Mouse (Mus musculus) myocyte (in vitro differentiated cells): ENCODE measurements around the gene Fstl5. TPM values are rescaled to one million over a fixed set of nuclear protein-coding genes. Genes with fewer than 3 reads are reported as not detected.

Source experiments
- H3K27me3 ChIP-seq: one replicate; pipeline ENCODE4 v1.6.1; 2011; ENCODE audit not compliant: control insufficient read depth, insufficient read depth, insufficient read length
- H3K36me3 ChIP-seq: one replicate; pipeline ENCODE4 v1.6.1; 2011; ENCODE audit not compliant: control insufficient read depth, insufficient read depth
- H3K4me2 ChIP-seq: one replicate; pipeline ENCODE4 v1.6.1; 2011; ENCODE audit warnings: low read depth, control low read depth
- H3K4me3 ChIP-seq: one replicate; pipeline ENCODE4 v1.5.1; 2011; ENCODE audit warnings: mild to moderate bottlenecking, control low read depth, moderate library complexity
- H3K79me2 ChIP-seq: one replicate; pipeline ENCODE4 v1.6.1; 2011; ENCODE audit not compliant: control insufficient read depth, insufficient read depth
- H3ac ChIP-seq: one replicate; pipeline ENCODE4 v1.6.1; 2011; ENCODE audit not compliant: control insufficient read depth, insufficient read length
- CEBPB ChIP-seq: IDR thresholded peaks from 2 replicates; pipeline ENCODE4 v1.6.1; 2011; ENCODE audit warnings: mild to moderate bottlenecking, moderate library complexity; ENCODE audit not compliant: poor library complexity, insufficient read depth, severe bottlenecking
- E2F4 ChIP-seq: IDR thresholded peaks from one replicate; pipeline ENCODE4 v1.6.1; 2011; ENCODE audit warnings: mild to moderate bottlenecking, control low read depth, moderate library complexity; ENCODE audit not compliant: insufficient read depth
- MAX ChIP-seq: IDR thresholded peaks from one replicate; pipeline ENCODE4 v1.6.1; 2011; ENCODE audit warnings: low read depth, mild to moderate bottlenecking, control low read depth
- MYOD1 ChIP-seq, 3 experiments: IDR thresholded peaks; one replicate each; pipeline ENCODE4 v1.6.1; 2011; ENCODE audit warnings: control low read depth in 2 of 3, low read depth in 2 of 3, mild to moderate bottlenecking in 2 of 3, moderate library complexity in 1 of 3; ENCODE audit not compliant: insufficient read length in 2 of 3, control insufficient read depth in 1 of 3
- MYOG ChIP-seq, 3 experiments: IDR thresholded peaks; one replicate each; pipeline ENCODE4 v1.6.1; 2011; ENCODE audit warnings: control low read depth in 2 of 3, low read depth in 2 of 3, mild to moderate bottlenecking in 2 of 3; ENCODE audit not compliant: insufficient read length in 2 of 3, control insufficient read depth in 1 of 3, insufficient read depth in 1 of 3
- POLR2A ChIP-seq: IDR thresholded peaks from one replicate; pipeline ENCODE4 v1.6.1; 2011; ENCODE audit warnings: low read depth, mild to moderate bottlenecking, control low read depth, moderate library complexity; ENCODE audit not compliant: insufficient read length
- POLR2AphosphoS2 ChIP-seq: IDR thresholded peaks from one replicate; pipeline ENCODE4 v1.6.1; 2011; ENCODE audit warnings: low read depth, control low read depth; ENCODE audit not compliant: insufficient read length
- REST ChIP-seq: IDR thresholded peaks from one replicate; pipeline ENCODE4 v1.6.1; 2011; ENCODE audit warnings: mild to moderate bottlenecking, control low read depth, moderate library complexity; ENCODE audit not compliant: insufficient read depth, insufficient read length
- SRF ChIP-seq: IDR thresholded peaks from one replicate; pipeline ENCODE4 v1.6.1; 2011; ENCODE audit warnings: low read depth; ENCODE audit not compliant: control insufficient read depth, insufficient read length
- TCF12 ChIP-seq: IDR thresholded peaks from one replicate; pipeline ENCODE4 v1.6.1; 2011; ENCODE audit warnings: mild to moderate bottlenecking, control low read depth; ENCODE audit not compliant: poor library complexity, insufficient read depth, severe bottlenecking
- TCF3 ChIP-seq: IDR thresholded peaks from one replicate; pipeline ENCODE4 v1.6.1; 2011; ENCODE audit warnings: low read depth, control low read depth; ENCODE audit not compliant: insufficient read length
- USF1 ChIP-seq: IDR thresholded peaks from one replicate; pipeline ENCODE4 v1.6.1; 2011; ENCODE audit warnings: low read depth, mild to moderate bottlenecking, control low read depth, moderate library complexity
- polyA plus RNA-seq: library from polyadenylated mRNA; unstranded; fragments of >200 nt; fragmentation: generic; extraction: Trizol; gene quantifications from one replicate; pipeline ENCODE4 v1.2.1, GENCODE M21; 2012; ENCODE audit warnings: missing spikeins

Fstl5 gene
- polyA plus RNA-seq, 1 experiment = 0.01 TPM

DNA sequence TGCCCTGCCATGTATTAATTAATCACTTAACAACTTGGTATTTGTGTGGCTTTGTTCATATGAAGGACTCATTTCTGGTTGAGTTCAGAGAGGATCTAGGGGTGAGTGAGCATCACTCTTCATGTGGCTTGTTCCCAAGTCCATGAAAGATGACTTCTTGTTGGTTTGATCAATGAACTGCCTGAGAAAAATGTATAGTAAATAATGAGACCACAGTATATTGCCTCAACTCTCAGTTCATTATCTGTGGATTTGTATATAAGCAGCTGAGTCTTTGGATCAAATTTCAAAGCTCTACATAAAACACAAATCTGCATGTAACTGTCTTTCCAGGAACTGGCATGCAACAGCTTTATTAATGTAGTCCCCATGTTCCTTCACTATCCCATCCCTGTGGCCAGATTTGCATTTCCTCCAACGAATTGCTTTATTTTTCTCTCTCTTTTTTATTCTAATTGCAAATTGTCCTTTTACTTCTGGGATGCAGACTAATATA, 623.1 kb downstream of the Fstl5 start:
- Histone ChIP-seq H3K4me2 (no peak overlapping the region), H3K36me3 (no peaks in the 10 kb centered on the region), H3K4me3 (no peak overlapping the region), H3ac (no peak overlapping the region), H3K79me2 (no peaks in the 10 kb centered on the region), H3K27me3 (no peaks in the 10 kb centered on the region)
- no peak for TF ChIP-seq USF1
- TF ChIP-seq MAX = no peak
- no peak for TF ChIP-seq MYOD1 (IDR thresholded peaks at IDR 0.05; ENCODE audit: control insufficient read depth in 1 of 3, insufficient read length in 2 of 3, low read depth in 2 of 3)
- TF ChIP-seq POLR2A = no peak
- no peak for TF ChIP-seq MYOG (IDR thresholded peaks at IDR 0.05; ENCODE audit: control insufficient read depth in 1 of 3, insufficient read depth in 1 of 3, insufficient read length in 2 of 3, low read depth in 2 of 3)
- TF ChIP-seq CEBPB = no peak
- no peak for TF ChIP-seq TCF12

DNA sequence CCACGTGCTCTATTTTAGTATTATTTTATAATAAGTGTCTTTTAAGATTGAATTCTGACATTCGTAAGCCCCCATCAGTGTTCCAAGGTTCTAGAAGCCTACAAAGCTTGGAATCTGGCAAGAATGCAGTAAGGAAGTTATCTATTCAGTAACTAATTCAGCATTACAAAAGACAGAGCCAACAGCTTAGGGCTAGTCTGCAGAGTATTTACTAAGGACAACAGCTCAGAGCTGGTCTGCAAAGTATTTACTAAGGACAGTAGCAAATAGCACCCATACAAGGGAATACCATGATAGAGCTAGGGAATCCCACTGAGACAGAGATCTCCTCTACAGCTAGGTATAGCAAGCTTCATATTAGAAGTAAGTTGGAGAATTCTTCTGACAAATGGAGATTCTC, 665.2 kb downstream of the Fstl5 start:
- no peak overlapping the region for H3ac ChIP-seq
- no peak overlapping the region for H3K4me3 ChIP-seq
- no peak for TF ChIP-seq USF1
- no peak for TF ChIP-seq REST
- TF ChIP-seq POLR2AphosphoS2 = no peak
- TF ChIP-seq CEBPB = no peak
- TF ChIP-seq MYOG (IDR thresholded peaks at IDR 0.05; ENCODE audit: control insufficient read depth in 1 of 3, insufficient read depth in 1 of 3, insufficient read length in 2 of 3, low read depth in 2 of 3) = no peak
- no peak for TF ChIP-seq E2F4
- TF ChIP-seq TCF3 = no peak
- no peak for TF ChIP-seq SRF
- TF ChIP-seq TCF12 = no peak
- no peak for TF ChIP-seq MYOD1 (IDR thresholded peaks at IDR 0.05; ENCODE audit: control insufficient read depth in 1 of 3, insufficient read length in 2 of 3, low read depth in 2 of 3)
- no peak overlapping the region for H3K4me2 ChIP-seq
- no peaks in the 10 kb centered on the region for H3K36me3 ChIP-seq
- no peaks in the 10 kb centered on the region for H3K79me2 ChIP-seq
- H3K27me3 ChIP-seq = no peaks in the 10 kb centered on the region

Other genes with a start within 250 kb of the Fstl5 start
- gene Golim4, start 117.3 kb upstream of the Fstl5 start, polyA plus RNA-seq = 11.7 TPM